Mouse (Mus musculus): ENCODE data around the gene Tmem138. TPM values are rescaled to one million over a fixed set of nuclear protein-coding genes. Genes with fewer than 3 reads are reported as not detected.

Tmem138 gene
- 10 to 100 TPM; 12.8 to 19.3 (median 15.4) TPM for total RNA-seq (2022)

DNA sequence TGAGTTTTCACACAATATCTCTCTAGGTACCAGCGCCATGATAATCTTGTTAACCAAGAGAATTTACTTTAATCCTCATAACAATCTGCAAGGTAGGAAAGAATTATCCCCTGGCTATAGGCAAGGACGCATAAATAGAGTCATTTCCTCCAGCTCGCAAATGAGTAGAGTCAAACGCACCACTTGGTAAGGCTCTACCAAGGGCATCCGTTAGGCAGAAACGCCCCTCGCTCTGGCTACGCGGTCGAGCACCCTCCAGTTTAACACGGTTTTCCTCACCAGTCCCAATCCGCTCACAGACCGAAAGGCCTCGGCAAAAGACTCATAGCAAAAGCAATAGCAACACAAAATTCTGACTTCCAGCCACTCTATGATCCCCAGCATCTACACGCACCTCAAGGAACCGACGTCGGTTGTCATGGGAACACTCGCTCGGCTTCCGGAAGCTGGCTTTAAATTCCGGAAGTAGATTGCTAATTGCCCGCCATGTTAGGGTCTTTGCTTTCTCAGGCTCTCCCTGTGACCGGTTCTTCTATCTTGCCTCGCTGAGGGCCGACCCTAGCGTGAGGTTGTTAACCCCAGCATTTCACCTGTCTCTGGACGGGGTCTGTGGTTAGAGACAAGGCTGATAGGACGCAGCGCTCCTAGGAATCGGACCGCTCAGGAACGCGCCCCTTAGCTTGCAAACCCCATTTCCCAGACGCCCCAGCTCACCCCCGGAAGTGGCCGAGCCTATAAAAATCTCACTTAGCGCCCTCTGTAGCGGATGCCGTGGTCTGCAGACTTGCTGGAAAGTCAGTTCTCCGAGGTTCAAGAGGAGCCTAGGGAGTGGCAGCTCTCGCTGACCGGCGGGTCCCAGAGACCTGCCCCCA lies at the start of gene Tmem138, which contains the start of gene Cyb561a3:
Gene Tmem138 (minus strand): TSS at position 673 of the 872 bp plus-strand sequence.
Gene Cyb561a3 (plus strand): TSS at position 483 of the 872 bp plus-strand sequence.
- DNase-seq (ENCODE audit: low spot score in 2 of 2): peak; percentile 90 to 92

DNA sequence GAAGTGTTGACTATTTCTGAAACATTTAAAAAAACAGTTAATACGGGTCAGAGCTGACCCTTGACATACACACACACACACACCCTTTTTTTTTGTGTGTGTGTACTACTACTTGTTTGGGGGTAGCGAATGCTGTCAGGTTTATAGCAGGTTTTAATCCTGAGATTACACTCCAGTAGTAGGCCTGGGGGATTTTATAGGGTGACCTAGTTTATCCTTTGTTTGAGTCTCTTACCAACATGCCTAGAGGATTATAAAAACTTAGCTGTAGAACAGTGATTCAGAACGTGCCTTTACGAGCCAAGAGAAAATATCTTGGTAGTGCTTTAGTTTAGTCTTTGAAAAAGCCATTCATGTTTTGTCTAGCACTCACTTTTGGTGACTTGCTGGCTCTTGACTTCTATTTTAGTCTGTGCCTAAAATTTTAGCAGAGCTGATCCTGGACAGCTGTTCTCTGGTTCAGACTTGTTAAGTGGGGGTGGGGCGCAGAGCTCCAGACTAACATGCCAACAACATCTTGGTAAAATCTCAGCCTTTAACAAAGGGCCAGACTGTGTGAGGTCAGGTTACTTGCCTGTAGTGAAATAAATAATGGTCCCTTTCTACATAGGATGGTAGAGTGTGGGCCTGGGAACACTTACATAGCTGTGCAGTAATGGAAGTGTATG lies 31.5 kb upstream of the Tmem138 start:
- DNase-seq (ENCODE audit: low spot score in 2 of 2): no peak

DNA sequence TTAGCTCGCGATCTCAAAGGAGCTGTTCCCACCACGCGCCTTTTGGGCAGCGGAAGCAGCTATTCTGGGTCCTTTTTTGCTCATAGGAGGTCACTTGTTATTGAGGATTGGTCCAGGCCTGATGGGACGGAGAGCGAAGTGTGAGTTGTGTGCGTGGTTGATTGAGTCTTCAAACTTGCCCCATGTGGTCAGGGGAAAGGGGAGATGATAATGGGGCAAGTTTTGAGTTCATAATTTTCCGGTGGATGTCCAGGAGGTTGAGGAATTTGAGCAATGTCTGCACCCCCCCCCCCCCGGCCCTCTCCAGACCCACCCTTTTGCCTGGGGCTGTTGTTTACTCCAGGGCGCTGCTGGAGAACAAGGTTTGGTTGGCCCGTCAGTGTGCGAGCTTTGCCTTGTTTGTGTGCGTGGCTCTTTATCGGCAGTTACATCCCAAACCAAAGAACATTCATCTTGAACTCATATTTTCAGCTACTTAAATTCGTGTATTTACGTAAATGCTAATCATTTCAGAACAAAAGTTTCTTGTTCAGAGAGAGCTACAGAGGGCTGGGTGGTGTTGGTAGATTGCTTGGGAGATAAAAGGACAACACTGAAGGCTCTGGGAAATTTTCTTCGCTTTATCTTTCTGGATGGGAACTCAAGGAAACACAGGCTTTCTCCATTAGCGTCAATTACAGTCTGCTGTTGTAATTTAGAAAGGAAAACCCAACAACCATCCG lies 28.9 kb upstream of the Tmem138 start:
- DNase-seq (ENCODE audit: low spot score in 2 of 2): no peak

DNA sequence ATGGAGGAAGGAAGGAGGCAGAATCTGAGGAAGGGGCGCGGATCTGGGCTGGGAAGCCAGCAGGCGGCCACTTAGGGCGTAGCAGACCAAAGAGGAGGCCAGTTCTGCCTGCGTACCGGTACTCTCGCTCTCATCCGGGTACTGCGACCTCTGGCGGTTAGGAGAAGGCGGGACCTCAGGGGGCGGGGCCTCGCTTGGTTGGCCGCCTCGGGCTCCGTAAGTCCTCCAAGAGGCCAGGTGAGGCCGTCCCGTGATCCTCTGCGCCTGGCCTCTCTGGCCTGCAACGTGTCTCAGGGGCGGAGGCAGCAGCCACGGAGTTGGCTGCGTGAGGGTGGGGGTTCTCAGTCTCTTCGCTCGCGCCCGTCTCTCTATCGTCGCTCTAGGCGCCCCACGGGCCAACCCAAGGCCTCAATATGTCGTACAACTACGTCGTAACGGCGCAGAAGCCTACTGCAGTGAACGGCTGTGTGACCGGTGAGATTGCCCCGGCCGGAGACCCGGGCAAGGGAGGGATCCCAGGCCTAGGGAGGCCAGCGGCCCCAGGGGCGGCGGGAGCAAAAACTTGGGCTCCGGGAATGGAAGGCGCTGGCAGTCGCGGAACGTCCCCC lies 28.2 kb upstream of the Tmem138 start, which contains the start of the genes Ddb1 and Tkfc:
Gene Ddb1 (plus strand): TSS at position 35 of the 608 bp plus-strand sequence.
Gene Tkfc (minus strand): TSS at position 362 of the 608 bp plus-strand sequence.
- peak; percentile 97 to 99 for DNase-seq (ENCODE audit: low spot score in 2 of 2)

DNA sequence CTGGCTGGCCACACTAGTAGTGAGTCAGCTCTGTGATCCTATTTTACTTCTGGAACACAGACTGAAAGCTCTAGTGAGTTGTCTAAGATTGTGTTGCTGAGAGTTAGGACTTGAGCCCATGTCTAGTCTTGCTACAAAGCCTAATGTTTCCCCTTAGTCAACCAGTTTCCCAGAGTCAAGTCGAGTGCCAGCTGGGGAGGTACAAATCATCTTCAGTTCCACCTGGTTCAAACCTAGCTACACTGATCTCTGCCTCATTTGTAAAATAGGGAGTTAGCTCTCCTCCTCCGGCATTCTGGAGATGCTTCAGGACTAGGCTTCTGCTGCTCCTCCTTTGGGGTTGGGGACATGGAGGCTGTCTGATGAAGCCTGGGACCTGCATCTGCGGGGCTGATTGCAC lies 27.4 kb upstream of the Tmem138 start:
- no peak for DNase-seq (ENCODE audit: low spot score in 2 of 2)

DNA sequence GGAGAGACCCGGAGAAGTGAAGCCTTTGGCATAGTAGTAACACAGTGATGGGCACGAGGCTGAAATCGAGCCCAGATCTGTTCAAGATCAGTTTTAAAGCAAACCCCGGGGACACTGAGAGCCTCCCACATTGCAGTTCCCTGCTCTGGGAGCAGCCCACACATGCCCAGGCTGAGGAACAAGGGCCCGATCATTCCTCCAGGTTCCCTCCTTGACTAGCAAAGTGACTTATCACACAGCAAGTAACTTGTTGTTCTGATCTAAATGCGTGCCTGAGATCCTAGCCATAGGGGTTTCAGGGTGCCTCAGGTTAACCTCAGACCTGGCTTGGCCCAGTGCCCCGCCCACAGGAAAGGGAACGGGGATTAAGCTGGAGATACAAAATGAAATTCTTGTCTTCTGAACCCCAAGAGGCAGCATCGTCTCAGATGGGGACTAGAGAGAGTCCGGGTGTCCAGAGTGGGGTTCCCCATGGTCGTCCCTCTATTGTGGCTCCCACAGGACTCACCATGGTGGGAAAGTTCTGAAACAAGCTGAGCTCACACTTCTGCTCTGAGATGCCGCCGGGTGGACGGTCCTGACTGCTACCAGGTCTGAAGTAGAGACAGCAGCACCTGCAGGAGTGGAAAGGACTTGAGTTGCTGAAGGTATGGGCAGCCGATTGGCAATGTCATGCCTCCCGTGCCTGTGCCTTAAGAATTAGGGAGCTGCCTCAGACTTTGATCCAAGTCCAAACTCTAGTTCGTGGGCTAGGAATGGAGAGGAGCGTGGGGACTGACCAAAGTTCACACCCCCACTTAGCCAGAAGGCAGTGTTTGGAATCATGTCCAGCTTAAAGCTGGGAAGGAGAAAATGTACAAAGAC lies 26.7 kb upstream of the Tmem138 start:
- no peak for DNase-seq (ENCODE audit: low spot score in 2 of 2)

DNA sequence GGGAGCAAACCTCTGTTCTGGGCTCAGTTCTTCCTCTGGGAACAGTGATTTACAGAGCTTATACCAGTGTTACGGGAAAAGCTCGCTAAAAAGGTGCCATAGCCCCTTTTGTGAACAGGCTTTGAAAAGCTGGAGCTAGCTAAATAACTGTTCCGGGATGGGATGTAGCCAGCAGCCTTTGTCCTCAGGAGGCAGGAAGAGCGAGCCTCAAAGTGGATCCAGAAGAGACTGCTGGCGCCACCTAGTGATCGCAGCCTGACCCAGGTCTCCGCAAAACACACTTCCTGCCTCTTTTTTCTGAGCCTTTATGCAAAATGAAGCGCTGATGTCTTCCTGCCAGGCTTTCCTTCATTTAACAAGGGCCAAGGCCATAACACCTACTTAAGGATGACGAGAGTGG lies 25.6 kb upstream of the Tmem138 start:
- DNase-seq (ENCODE audit: low spot score in 2 of 2): peak; percentile 76 to 90

DNA sequence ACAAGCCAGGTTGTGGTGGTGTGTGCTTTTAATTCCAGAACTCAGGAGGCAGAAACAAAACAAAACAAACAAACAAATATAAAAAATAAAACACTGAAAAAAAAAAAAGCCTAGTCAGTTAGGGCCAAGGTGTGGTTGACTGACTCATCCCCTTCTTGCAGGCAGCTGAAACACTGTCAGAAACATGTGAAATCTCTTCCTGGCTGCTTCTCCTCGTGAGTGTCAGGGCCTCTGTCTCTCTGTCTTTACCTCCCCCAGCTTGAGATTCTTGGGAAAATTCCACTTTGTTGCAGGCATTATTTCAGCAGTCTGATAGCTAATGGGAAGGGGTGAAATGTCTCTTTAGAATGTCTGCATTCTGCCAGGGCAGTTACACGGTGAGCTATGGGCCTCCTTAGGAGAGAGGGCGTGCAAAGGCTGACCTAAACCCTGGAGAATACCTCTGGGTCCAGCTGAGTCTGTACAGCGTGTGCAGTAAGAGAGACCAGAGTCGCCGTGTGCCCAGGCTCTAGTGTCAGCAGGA lies 25.1 kb upstream of the Tmem138 start:
- no peak for DNase-seq (ENCODE audit: low spot score in 2 of 2)

DNA sequence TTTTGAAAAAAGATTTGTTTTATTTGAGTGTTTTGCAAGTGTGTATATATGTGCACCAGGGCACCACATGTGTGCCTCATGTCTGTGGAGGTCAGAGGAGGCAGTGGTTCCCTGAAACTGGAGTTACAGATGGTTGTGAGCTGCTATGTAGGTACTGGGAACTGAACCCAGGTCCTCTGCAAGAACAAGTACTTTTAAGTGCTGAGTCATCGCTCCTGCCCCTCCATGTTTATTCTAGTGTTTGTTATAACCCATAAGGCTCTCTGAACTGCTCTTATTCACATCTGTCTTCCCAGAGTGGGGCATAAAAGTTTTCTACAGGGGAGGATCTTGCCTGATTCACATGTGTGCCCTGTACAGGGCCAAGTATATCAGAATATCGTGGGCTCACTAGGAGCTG lies 22.5 kb upstream of the Tmem138 start:
- DNase-seq (ENCODE audit: low spot score in 2 of 2): no peak

DNA sequence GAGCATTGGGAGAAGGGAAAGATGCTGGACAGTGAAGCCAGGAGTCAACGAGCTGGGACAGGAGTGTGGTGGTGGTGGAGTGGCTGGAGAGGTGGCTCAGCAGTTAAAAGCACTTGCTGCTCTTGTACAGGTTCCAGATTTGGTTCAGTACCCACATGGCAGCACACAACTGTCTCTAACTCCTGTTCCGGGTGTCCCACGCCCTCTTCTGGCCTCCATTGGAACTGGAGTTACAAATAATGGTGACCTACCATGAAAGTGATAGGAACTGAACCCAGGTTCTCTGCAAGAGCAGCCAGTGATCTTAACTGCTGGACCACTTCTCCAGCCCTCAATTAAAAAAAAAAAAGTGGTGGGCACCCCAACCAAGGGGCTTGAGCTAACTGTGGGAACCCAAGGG lies 21.0 kb upstream of the Tmem138 start:
- DNase-seq (ENCODE audit: low spot score in 2 of 2): no peak

DNA sequence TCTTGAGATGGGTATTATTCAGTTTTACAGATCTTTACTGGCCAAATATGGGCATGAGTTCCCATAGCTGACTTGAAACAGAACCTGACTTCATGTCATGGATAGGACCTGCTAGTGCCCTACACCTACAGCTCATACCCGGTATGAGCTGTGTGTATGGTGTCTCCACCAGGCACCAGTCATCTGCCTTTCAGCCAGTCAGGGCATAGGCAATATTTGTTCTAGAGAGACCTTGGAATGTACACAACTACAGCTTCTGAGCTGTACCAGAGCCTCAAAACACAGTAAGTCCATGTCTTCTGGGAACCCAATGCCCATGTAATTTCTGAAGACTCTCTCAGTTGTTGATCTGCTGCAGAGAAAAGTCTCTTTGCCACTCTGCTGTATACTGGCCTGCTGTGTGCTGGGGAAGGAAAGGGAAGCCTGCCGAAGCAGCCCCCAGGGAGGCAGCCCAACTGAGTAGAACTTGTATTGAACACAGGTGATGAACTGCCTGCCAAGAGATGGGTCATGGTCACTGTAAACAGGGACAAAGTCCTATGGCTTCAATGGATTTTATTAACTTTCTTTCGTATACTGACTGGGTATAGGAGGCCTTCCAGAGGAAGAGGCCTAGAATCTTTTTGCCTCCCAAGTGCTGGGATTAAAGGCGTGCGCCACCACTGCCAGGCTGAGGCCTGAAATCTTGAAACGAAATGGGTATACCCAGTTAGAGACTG lies 14.7 kb upstream of the Tmem138 start:
- DNase-seq (ENCODE audit: low spot score in 2 of 2): no peak

DNA sequence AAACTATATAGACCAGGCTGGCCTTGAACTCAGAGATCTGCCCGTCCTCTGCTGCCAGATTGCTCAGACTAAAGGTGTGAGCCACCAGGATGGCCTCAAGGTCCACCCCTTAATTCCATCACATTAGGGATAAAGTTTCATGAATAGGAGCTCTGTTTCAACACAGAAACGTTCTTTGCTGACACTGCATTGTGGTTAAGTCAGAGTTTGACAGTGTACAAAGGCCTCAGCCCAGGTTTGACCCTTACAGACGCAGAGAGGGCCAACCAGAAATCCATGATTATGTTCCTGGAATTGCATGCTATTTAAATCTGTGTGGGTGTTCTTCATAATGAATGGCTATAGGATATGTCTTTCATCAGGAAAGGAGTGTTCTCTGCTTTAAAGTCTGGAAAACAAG lies 13.1 kb upstream of the Tmem138 start:
- no peak for DNase-seq (ENCODE audit: low spot score in 2 of 2)

DNA sequence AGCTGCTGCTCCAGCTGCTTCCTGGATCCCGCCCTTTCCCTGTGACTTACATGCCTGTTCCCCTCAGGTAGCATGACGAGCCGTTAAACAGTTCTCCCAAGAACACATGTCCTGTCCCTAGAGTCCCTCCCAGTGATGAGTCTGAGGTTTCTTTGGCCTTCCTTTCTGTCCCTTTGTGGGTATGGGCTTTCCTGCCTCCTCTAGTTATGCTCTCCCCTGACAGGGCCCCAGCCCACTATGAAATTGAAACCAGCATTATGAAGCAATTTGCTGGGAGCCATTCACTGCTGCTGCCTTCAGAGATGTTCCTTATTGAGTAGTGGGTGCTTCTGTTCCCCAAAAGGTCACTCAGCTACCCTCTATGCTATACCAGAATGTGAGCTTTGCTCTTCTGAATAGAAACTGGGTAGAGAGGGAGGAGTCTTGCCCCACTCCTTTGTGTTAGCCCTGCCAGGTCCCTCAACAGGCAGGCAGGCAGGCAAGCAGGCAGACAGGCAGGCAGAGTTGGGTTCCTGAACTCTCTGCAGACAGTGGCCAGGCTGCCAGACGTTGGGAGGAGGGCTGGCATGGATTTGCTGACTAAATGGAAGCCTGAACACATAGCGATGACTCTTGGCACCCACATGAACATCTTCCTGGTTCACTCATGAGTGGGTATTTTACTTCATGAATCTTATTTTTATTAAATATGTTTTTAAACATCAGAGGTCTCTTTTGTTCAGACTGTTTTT lies 12.1 kb upstream of the Tmem138 start:
- no peak for DNase-seq (ENCODE audit: low spot score in 2 of 2)

DNA sequence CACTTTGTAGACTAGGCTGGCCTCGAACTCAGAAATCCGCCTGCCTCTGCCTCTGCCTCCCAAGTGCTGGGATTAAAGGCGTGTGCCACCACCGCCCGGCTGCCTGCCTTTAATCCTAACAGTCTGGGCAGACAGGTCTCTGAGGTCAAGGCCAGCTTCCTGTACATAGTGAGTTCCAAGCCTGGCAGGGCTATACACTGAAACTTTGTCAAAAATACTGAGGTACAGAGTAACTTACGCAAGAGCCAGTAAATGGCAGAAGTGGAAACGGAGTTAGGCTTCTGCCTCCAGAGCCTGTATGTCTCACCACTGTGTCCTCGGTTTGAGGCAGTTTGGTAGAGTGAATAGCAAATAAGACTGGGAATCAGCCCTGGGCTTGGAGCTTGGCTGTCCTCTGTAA lies 10.1 kb upstream of the Tmem138 start:
- DNase-seq (ENCODE audit: low spot score in 2 of 2): no peak

DNA sequence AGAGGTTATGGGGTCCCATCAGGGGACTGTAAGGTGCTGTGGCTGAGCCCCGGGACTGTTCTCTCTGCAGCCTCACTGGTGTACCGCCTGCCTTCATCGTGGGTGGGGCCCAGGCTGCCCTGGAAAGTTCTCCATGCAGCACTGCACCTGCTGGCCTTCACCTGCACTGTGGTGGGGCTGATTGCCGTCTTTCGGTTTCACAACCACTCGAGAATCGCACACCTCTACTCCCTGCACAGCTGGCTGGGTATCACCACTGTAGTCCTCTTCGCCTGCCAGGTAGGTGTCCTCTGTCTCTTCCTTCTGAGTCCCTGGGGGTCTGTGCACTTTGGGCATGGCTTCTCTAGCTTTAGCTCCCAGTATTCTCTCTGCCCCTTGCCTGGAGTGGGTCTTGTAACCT lies 8.0 kb upstream of the Tmem138 start:
- no peak for DNase-seq (ENCODE audit: low spot score in 2 of 2)

DNA sequence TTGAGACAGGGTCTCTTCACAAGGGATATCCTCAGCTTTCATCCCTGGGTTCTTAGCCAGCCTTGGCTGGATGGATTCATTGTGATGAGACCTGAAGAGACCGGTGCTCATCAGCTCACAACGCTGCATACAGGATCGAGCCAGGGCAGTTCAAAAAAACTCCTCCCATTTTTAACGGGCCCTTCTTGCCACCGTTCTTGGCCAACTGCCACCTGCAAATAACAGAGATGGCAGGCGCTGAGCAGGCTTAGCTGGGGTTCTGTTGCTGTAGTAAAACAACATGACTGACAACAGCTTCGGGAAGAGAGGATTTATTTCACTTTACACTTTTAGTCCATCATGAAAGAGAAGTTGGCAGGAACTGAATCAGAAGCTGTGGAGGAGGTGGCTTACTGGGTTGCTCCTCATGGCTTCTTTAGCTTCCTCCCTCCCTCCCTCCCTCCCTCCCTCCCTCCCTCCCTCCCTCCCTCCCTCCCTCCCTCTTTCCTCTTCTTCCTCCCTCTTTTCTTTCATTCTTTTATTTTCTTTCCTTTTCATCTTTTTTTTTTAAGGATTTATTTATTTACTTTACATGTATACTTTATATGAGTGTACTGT lies 6.5 kb upstream of the Tmem138 start:
- no peak for DNase-seq (ENCODE audit: low spot score in 2 of 2)

DNA sequence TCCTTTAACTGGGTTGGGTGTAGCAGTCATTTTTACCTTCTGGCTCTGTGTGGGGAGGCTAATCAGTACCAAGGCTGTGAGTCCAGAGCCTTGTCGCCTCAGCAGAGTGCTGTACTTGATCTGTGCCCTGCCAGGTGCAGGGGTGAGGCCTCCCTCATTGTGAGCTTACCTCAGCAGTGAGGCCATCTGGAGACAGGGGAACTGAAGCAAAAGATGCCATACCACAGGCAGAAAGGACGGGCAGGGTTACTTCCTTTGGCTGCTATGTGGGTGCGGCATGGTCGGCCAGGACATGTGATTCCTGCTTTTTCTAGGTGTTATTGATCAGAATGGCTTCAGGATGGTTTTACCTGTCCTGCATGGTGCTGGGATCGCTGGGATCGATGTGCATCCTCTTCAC lies 4.8 kb upstream of the Tmem138 start:
- DNase-seq (ENCODE audit: low spot score in 2 of 2): no peak

DNA sequence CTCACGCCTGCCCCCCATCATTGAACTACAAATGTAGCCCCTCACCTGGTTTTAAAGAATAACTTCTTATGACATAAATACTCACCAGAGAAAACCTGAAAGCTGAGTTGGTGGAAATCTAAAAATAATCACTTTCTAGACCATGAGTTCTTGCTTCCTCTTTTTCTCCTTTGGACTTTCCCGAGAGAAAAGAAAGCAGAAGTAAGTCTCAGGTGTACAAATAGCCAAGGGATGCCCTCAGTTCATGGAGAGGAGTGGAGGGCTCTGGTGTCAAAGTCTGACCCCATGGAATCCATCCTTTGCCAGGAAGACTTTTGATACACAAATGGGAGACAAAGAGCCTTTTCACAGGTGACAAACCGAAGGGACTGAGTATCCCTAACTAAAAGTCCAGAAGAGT lies 3.6 kb upstream of the Tmem138 start:
- no peak for DNase-seq (ENCODE audit: low spot score in 2 of 2)
